Mouse (Mus musculus): ENCODE measurements around the gene Clk1.

The Clk1 gene

DNA sequence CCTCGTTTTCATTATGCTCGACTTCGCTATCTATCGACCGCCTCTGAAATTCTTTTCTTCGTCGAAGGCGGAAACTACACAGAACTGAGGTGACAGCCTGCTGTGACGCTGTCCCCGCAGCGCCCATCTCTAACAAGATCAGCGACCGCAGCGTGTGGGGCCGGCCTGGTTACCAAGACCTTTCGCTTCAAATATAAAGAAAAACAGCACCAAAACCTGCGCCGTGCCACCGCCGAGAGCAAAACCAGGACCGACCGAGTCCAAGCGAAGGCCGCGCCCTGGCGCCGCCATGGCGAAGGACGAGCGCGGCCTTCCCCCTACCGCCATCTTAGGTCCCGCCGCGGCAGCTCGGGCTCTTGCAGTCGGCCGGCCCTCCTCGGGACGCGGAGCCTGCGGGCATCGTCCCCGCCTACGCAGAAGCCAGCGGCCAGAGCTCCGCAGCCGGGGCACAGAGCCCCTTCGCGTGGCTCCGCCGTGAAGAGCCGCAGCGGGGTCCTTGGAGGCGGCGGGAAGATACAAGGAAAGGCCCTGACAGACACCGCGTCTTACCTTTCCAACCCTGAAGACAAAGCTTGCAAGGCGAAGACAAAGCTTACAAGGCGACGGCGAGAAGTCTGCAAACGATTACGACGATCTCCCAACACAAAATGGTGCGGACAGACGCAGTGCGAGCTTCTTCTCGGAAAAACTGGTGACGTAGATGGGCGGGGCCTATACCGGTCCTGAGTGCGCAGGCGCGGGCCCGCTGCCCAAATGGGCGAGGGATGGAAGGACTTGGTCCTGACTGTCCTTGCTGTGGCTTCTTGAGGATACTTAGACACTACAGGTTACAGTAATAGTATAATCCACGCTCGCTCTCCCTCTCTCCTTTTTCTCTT, at the start of gene Clk1:
Clk1 (minus strand) TSS at position 696 of the 878 bp plus-strand sequence.
- peak; percentile 90 for DNase-seq (ENCODE audit: low spot score)

GRCm38 (mm10) chr1:58465561-58465960, 41.7 kb upstream of the Clk1 start:
- DNase-seq (ENCODE audit: low spot score), result no peak

- DNase-seq (ENCODE audit: low spot score), result no peak
Observed at GRCm38 (mm10) chr1:58465042-58465441, 41.2 kb upstream of the Clk1 start.

- DNase-seq (ENCODE audit: low spot score), result no peak
Observed at GRCm38 (mm10) chr1:58463935-58464334, 40.1 kb upstream of the Clk1 start.

GRCm38 (mm10) chr1:58460566-58460965, 36.7 kb upstream of the Clk1 start:
- peak; percentile 9 for DNase-seq (ENCODE audit: low spot score)

- no peak for DNase-seq (ENCODE audit: low spot score)
Observed at GRCm38 (mm10) chr1:58458867-58459266, 35.0 kb upstream of the Clk1 start.

DNA sequence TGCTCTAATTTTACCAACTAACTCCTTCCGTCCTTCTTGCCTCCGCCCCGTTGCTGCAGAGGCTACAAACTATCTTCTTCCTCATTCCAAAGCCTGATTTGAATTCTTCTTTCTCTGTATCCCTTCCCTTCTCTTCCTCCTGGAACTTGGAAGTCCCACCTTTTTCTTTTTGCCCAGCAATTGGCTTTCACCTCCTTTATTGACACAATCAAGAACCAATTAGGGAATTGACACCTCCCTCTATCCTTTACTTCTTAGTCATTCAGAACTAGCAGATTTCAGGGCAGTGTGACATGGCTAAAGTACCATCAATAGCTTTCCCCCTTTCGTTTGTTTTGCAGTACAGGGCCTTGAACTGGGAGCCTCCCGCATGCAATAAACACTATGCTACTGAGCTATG, 34.3 kb upstream of the Clk1 start:
- DNase-seq (ENCODE audit: low spot score), result no peak

DNA sequence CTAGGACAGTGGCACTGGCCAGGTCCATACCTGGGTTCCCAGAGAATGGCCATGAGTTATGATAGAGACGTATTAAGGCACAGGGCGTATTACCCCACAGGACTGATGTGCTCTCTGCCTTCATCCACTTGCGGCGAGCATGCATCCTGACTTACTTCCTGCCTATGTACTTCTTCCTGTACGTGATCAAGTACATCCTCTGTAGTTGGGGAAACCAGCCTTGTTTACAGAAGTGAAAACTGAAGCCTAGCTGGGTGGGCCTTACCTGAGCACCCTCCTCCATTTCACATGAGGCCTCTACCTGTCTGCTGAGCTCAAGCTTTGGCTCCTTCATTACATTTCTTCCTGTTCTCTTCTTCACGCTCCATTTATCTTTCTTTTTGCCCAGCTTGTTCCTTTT, 30.4 kb upstream of the Clk1 start:
- no peak for DNase-seq (ENCODE audit: low spot score)

GRCm38 (mm10) chr1:58448396-58448795, 24.5 kb upstream of the Clk1 start:
- DNase-seq (ENCODE audit: low spot score), result no peak

GRCm38 (mm10) chr1:58447766-58448165, 23.9 kb upstream of the Clk1 start:
- DNase-seq (ENCODE audit: low spot score), result no peak

DNA sequence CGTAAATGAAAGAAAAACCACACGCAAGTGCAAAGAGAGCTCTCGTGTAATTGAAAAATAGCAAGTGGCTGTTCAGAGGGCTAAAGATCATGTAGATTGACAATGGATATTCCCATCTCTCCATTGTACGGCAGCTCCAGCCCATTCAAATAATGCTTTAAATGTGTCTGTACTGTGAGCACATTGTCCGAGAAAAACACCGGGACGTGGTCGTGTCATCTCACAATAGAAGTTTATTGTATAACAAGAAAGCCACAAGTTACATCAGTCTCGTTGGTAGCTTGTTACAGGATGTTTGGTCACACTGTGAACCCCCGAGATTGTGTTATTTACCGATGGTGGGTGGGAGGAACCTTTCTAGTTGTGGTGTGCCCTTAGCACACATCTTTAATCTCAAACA, 22.0 kb upstream of the Clk1 start:
- DNase-seq (ENCODE audit: low spot score), result no peak

- DNase-seq (ENCODE audit: low spot score), result peak; percentile 90
Observed at GRCm38 (mm10) chr1:58445143-58445722, 21.4 kb upstream of the Clk1 start, which contains the start of the genes Nif3l1 and Ppil3. Gene Nif3l1, plus strand, starts transcription at chr1:58445151. Gene Ppil3, minus strand, starts transcription at chr1:58445486.

GRCm38 (mm10) chr1:58444691-58445090, 20.8 kb upstream of the Clk1 start:
- DNase-seq (ENCODE audit: low spot score), result no peak

- DNase-seq (ENCODE audit: low spot score), result no peak
Observed at GRCm38 (mm10) chr1:58424551-58424950, 685 bp upstream of the Clk1 start.

GRCm38 (mm10) chr1:58422879-58423278, 987 bp downstream of the Clk1 start:
- DNase-seq (ENCODE audit: low spot score), result peak; percentile 53

GRCm38 (mm10) chr1:58420961-58421360, 2.9 kb downstream of the Clk1 start:
- DNase-seq (ENCODE audit: low spot score), result no peak

GRCm38 (mm10) chr1:58420032-58420431, 3.8 kb downstream of the Clk1 start:
- no peak for DNase-seq (ENCODE audit: low spot score)

DNA sequence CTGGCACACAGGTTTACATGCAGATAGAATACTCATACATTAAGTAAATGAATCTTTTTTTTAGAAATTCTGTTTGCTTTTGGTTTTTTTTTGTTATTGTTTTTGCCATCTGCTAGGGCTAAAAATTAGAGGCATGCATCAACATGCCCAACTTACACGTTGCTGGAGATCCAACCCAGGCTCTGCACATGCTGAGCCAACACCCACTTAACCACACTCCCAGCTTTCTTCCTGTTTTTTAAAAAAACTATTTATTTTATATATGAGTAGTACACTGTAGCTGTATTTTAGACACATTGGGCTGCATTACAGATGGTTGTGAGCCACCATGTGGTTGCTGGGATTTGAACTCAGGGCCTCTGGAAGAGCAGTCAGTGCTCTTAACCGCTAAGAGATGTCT, 7.8 kb downstream of the Clk1 start:
- no peak for DNase-seq (ENCODE audit: low spot score)

DNA sequence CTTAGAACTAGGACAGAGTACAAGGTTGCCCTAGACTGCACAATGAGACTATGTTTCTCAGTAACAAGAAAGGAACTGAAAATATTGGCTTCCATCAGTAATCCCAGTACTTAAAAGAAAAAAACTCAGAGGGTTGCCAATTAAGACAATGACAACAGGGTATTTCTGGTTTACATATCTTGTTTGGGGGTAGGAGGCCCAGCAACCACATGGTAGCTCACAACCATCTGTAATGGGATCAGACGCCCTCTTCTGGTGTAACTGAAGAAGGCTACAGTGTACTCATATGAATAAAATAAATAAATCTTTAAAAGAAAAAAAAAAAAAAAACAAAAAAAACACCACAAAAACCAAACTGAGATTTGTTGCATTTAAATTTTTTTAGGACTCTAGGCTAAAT, 8.4 kb downstream of the Clk1 start:
- DNase-seq (ENCODE audit: low spot score), result no peak

DNA sequence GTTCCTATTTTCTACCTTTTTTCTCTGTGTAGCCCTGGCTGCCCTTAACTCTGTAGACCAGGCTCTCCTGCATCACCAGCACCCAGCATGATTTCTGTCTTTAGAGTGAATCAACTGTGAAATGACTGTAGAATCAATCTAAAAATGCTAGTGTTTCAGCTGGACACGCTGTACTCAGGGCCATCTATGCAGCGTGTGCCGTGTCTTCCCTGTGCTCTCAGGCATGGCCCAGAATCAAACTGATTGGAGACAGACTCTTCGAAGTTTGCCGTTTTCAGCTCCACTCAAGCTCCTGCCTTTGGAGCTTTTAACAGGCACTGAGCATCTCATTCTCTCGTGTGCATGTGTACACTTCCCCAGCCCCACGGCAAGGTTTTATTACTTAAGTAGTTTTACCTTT, 13.1 kb downstream of the Clk1 start:
- no peak for DNase-seq (ENCODE audit: low spot score)

DNA sequence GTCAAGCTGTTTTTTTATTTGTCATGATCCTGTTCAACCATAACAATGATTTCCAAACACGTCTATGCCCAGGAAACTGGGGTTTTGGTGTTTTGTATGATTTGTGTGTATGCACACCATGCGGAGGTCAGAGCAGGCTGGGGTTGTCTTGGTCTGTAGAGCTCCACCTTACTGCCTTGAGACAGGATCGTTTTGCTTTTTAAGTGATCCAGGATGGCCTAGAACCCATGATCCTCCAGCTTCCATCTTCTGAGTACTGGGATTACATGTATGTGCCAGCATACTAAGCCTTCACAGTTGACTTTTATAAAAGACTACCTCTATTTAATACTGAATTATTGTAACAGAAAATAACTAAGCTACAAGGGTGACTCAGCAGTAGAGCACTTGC, 13.7 kb downstream of the Clk1 start:
- no peak for DNase-seq (ENCODE audit: low spot score)

DNA sequence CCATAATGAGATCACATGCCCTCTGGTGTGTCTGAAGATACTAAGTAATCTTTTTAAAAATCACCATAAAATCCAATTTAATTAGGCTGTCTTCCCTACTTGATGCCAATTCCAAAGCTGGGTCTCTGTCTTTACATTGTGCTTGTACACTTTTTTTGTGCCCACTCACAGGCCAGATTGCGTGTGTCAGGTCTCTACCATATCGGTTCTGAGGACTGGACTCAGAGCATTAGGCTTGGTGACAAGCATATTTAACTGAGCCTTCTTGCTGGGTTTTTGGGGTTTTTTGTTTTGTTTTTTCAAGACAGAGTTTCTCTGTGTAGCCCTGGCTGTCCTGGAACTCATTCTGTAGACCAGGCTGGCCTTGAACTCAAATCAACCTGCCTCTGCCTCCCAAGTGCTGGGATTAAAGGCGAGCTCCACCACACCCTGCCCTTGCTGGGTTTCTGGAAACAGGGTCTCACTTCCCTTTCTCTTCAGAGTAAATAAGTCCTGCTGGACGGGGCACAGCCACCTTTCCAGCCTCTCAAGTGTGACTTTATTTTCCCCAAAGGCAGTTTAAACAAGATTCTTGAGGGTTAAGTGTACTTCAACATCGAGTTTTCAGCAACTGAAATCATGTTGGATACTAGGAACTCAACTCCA, 14.2 kb downstream of the Clk1 start:
- no peak for DNase-seq (ENCODE audit: low spot score)

DNA sequence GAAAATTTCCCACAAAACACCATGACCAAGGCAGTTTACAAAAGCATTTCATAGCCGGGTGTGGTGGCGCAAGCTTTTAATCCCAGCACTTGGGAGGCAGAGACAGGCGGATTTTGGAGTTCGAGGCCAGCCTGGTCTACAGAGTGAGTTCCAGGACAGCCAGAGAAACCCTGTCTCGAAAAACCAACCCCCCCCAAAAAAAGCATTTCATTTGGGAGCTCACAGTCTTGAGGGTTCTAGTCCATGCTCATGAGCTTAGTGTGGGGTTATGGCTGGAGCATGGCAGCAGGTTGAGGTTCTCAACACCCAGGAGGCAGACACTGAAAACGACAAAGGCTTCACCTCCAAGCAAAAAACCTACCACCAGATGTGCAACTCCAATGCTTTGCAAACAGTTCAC, 15.7 kb downstream of the Clk1 start:
- no peak for DNase-seq (ENCODE audit: low spot score)
